Mouse (Mus musculus) myocyte (in vitro differentiated cells): ENCODE measurements around the gene Ppp1cb. TPM values are rescaled to one million over a fixed set of nuclear protein-coding genes. Genes with fewer than 3 reads are reported as not detected.

Experiments
- H3K27me3 ChIP-seq: one replicate; pipeline ENCODE4 v1.6.1; 2011; ENCODE audit not compliant: control insufficient read depth, insufficient read depth, insufficient read length
- H3K36me3 ChIP-seq: one replicate; pipeline ENCODE4 v1.6.1; 2011; ENCODE audit not compliant: control insufficient read depth, insufficient read depth
- H3K4me2 ChIP-seq: one replicate; pipeline ENCODE4 v1.6.1; 2011; ENCODE audit warnings: low read depth, control low read depth
- H3K4me3 ChIP-seq: one replicate; pipeline ENCODE4 v1.5.1; 2011; ENCODE audit warnings: mild to moderate bottlenecking, control low read depth, moderate library complexity
- H3K79me2 ChIP-seq: one replicate; pipeline ENCODE4 v1.6.1; 2011; ENCODE audit not compliant: control insufficient read depth, insufficient read depth
- H3ac ChIP-seq: one replicate; pipeline ENCODE4 v1.6.1; 2011; ENCODE audit not compliant: control insufficient read depth, insufficient read length
- CEBPB ChIP-seq: IDR thresholded peaks from 2 replicates; pipeline ENCODE4 v1.6.1; 2011; ENCODE audit warnings: mild to moderate bottlenecking, moderate library complexity; ENCODE audit not compliant: poor library complexity, insufficient read depth, severe bottlenecking
- E2F4 ChIP-seq: IDR thresholded peaks from one replicate; pipeline ENCODE4 v1.6.1; 2011; ENCODE audit warnings: mild to moderate bottlenecking, control low read depth, moderate library complexity; ENCODE audit not compliant: insufficient read depth
- MAX ChIP-seq: IDR thresholded peaks from one replicate; pipeline ENCODE4 v1.6.1; 2011; ENCODE audit warnings: low read depth, mild to moderate bottlenecking, control low read depth
- MYOD1 ChIP-seq, 3 experiments: IDR thresholded peaks; one replicate each; pipeline ENCODE4 v1.6.1; 2011; ENCODE audit warnings: control low read depth in 2 of 3, low read depth in 2 of 3, mild to moderate bottlenecking in 2 of 3, moderate library complexity in 1 of 3; ENCODE audit not compliant: insufficient read length in 2 of 3, control insufficient read depth in 1 of 3
- MYOG ChIP-seq, 3 experiments: IDR thresholded peaks; one replicate each; pipeline ENCODE4 v1.6.1; 2011; ENCODE audit warnings: control low read depth in 2 of 3, low read depth in 2 of 3, mild to moderate bottlenecking in 2 of 3; ENCODE audit not compliant: insufficient read length in 2 of 3, control insufficient read depth in 1 of 3, insufficient read depth in 1 of 3
- POLR2A ChIP-seq: IDR thresholded peaks from one replicate; pipeline ENCODE4 v1.6.1; 2011; ENCODE audit warnings: low read depth, mild to moderate bottlenecking, control low read depth, moderate library complexity; ENCODE audit not compliant: insufficient read length
- POLR2AphosphoS2 ChIP-seq: IDR thresholded peaks from one replicate; pipeline ENCODE4 v1.6.1; 2011; ENCODE audit warnings: low read depth, control low read depth; ENCODE audit not compliant: insufficient read length
- REST ChIP-seq: IDR thresholded peaks from one replicate; pipeline ENCODE4 v1.6.1; 2011; ENCODE audit warnings: mild to moderate bottlenecking, control low read depth, moderate library complexity; ENCODE audit not compliant: insufficient read depth, insufficient read length
- SRF ChIP-seq: IDR thresholded peaks from one replicate; pipeline ENCODE4 v1.6.1; 2011; ENCODE audit warnings: low read depth; ENCODE audit not compliant: control insufficient read depth, insufficient read length
- TCF12 ChIP-seq: IDR thresholded peaks from one replicate; pipeline ENCODE4 v1.6.1; 2011; ENCODE audit warnings: mild to moderate bottlenecking, control low read depth; ENCODE audit not compliant: poor library complexity, insufficient read depth, severe bottlenecking
- TCF3 ChIP-seq: IDR thresholded peaks from one replicate; pipeline ENCODE4 v1.6.1; 2011; ENCODE audit warnings: low read depth, control low read depth; ENCODE audit not compliant: insufficient read length
- USF1 ChIP-seq: IDR thresholded peaks from one replicate; pipeline ENCODE4 v1.6.1; 2011; ENCODE audit warnings: low read depth, mild to moderate bottlenecking, control low read depth, moderate library complexity
- polyA plus RNA-seq: library from polyadenylated mRNA; unstranded; fragments of >200 nt; fragmentation: generic; extraction: Trizol; gene quantifications from one replicate; pipeline ENCODE4 v1.2.1, GENCODE M21; 2012; ENCODE audit warnings: missing spikeins

Gene Ppp1cb
- polyA plus RNA-seq, 1 experiment: 62.5 TPM

DNA sequence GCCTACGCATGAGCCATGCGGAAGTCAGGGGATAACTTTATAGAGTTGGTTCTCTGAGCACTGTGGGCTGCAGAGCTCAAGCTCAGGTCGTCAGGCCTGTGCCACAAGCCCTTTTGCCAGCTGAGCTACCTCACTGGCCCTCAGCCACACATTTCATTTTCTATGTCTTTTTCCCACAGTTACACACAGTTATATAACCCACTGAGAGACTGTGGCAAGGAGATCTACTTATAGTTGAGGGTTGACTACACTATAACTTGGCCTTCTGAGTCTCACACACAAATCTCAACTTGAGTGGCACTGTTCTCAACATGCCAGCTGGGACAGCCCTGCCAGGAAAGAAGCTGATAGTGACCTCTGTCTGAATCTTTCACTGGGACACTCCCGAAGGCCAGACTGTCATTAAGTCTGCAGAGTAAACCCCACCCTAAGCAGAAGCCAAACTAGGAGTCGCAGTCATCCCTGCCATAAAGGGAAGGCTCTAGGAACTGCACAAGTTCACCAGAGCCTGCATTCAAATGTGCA lies 44.1 kb upstream of the Ppp1cb start:
- no peaks in the 10 kb centered on the region for H3K27me3 ChIP-seq
- TF ChIP-seq MYOD1 (IDR thresholded peaks at IDR 0.05; ENCODE audit: control insufficient read depth in 1 of 3, insufficient read length in 2 of 3, low read depth in 2 of 3) (peak in 1 of 3 experiments; percentile 24), MAX (no peak), CEBPB (no peak), POLR2A (no peak)

DNA sequence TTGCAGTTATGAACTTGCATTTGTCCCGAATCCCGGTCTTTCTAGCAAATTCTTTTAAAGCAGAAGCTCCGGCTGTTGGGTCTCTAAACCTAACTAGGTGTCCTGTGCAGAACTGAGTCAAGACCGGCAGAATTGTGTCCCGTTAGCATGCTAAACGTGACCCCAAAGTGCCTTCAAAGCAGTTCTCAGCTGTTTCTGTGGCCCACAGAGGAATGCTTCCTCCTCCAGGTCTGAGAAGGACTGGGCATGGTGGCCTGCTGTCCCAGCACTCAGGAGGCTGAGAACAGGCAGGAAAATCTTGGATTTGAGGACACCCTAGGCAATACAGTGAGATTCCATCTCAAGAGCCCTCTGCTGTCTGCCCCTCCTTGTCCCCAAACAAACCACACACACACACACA lies 43.1 kb upstream of the Ppp1cb start:
- no peaks in the 10 kb centered on the region for H3K79me2 ChIP-seq
- H3K36me3 ChIP-seq: no peaks in the 10 kb centered on the region
- TF ChIP-seq POLR2AphosphoS2 (no peak), MYOD1 (IDR thresholded peaks at IDR 0.05; ENCODE audit: control insufficient read depth in 1 of 3, insufficient read length in 2 of 3, low read depth in 2 of 3) (peak in 2 of 3 experiments; percentile 17 to 63), MYOG (IDR thresholded peaks at IDR 0.05; ENCODE audit: control insufficient read depth in 1 of 3, insufficient read depth in 1 of 3, insufficient read length in 2 of 3, low read depth in 2 of 3) (peak in 1 of 3 experiments; percentile 74)

More for the DNA sequence above, 44.1 kb upstream of the Ppp1cb start:
- Histone ChIP-seq H3K36me3 (no peaks in the 10 kb centered on the region), H3K4me3 (no peak overlapping the region), H3ac (no peak overlapping the region), H3K4me2 (no peak overlapping the region), H3K79me2 (no peaks in the 10 kb centered on the region)

DNA sequence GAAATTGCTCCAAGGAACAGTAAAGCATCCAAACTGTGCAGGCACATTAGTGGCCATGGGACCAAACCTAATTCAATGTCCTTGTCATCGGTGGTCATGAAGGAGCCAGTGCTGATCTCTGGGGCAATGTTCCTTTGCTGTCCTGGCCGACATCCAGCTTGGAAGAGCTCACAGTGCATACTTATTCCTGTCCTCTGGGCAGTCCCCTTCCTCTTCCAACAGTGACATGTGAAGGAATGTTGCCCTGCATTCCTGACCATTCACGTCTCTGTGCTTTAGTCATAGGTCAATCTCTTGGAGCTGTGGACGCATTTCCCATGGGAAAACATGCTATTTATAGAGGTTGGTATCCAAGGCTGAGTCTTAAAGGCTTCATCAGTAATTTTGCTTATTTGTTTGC lies 41.8 kb upstream of the Ppp1cb start:
- no peak for TF ChIP-seq POLR2A
- TF ChIP-seq CEBPB: no peak
- TF ChIP-seq MAX: no peak
- no peak for TF ChIP-seq SRF
- TF ChIP-seq E2F4: no peak
- TF ChIP-seq TCF3: no peak
- no peak for TF ChIP-seq USF1
- no peak for TF ChIP-seq TCF12
- TF ChIP-seq POLR2AphosphoS2: no peak
- no peak for TF ChIP-seq REST
- no peak for TF ChIP-seq MYOG (IDR thresholded peaks at IDR 0.05; ENCODE audit: control insufficient read depth in 1 of 3, insufficient read depth in 1 of 3, insufficient read length in 2 of 3, low read depth in 2 of 3)
- TF ChIP-seq MYOD1 (IDR thresholded peaks at IDR 0.05; ENCODE audit: control insufficient read depth in 1 of 3, insufficient read length in 2 of 3, low read depth in 2 of 3): no peak

More for the DNA sequence above, 43.1 kb upstream of the Ppp1cb start:
- Histone ChIP-seq H3K27me3 (no peaks in the 10 kb centered on the region), H3K4me2 (no peak overlapping the region), H3K4me3 (no peak overlapping the region), H3ac (no peak overlapping the region)

DNA sequence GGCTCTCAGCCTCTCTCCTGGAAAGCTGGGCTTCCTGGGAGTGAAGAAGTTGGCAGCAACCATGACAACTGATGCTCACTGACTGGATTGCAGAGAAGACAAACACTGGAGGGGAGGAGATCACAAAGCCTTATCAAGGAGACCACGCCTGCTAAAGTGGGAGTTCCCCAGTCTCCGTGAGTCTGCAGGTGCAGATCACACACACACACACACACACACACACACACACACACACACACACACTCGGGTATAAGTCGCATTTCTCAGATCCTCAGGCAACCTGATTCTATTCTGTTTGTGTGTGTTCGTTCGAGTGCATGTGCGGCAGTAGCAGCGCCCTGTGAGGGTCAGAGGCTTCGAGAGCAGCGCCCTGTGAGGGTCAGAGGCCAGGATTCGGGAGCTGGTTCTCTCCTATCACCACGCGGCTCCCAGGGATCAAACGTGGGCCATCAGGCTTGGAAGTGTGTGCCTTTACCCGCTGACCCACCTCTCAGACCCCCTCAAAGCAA lies 36.5 kb upstream of the Ppp1cb start:
- Histone ChIP-seq H3K4me3 (no peak overlapping the region), H3K4me2 (no peak overlapping the region), H3K79me2 (no peaks in the 10 kb centered on the region), H3K27me3 (no peaks in the 10 kb centered on the region), H3K36me3 (no peaks in the 10 kb centered on the region), H3ac (no peak overlapping the region)
- TF ChIP-seq CEBPB: no peak
- no peak for TF ChIP-seq MYOG (IDR thresholded peaks at IDR 0.05; ENCODE audit: control insufficient read depth in 1 of 3, insufficient read depth in 1 of 3, insufficient read length in 2 of 3, low read depth in 2 of 3)
- no peak for TF ChIP-seq POLR2A
- TF ChIP-seq MYOD1 (IDR thresholded peaks at IDR 0.05; ENCODE audit: control insufficient read depth in 1 of 3, insufficient read length in 2 of 3, low read depth in 2 of 3): no peak

More for the DNA sequence above, 41.8 kb upstream of the Ppp1cb start:
- Histone ChIP-seq H3K27me3 (no peaks in the 10 kb centered on the region), H3K4me3 (no peak overlapping the region), H3K79me2 (no peaks in the 10 kb centered on the region), H3K36me3 (no peaks in the 10 kb centered on the region), H3ac (no peak overlapping the region), H3K4me2 (peak overlapping the region; percentile 49)

DNA sequence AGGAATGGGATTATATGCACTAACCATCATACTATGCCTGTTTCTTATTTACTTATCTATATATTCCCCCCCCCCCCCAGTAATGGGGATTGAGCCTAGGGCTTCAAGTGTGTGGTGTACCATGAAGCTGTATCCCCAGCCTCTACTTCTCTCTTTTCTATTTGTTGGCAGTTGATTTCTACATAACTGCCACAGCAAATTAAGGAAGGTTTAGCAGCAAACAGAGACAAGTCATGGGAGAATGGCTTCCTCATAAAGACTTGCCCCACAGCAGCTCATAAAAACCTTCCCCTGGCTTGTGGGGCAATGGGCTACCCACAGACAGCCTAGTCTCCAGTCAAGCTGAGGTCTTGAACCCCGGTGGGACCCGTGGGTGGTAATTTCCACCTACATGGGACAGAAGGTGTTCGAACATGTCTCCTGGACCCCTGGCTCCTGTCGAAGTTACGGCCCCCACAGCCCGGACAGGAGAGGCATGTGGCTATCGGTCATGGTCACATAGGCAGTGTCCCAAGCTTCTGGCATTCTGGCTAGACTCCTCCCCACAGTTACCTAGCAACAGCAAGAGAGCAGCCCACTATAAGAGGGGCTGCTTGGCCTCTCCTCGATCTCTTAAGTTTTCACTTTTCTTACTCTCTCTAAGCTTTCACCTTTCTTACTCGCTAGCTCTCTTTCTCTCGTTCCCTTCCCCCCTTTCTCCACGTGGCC lies 35.1 kb upstream of the Ppp1cb start:
- H3K36me3 ChIP-seq: no peaks in the 10 kb centered on the region
- H3K4me2 ChIP-seq: no peak overlapping the region
- no peak overlapping the region for H3ac ChIP-seq
- TF ChIP-seq MYOG (IDR thresholded peaks at IDR 0.05; ENCODE audit: control insufficient read depth in 1 of 3, insufficient read depth in 1 of 3, insufficient read length in 2 of 3, low read depth in 2 of 3) (no peak), USF1 (no peak), CEBPB (no peak), TCF12 (no peak), POLR2AphosphoS2 (no peak), POLR2A (no peak), MYOD1 (IDR thresholded peaks at IDR 0.05; ENCODE audit: control insufficient read depth in 1 of 3, insufficient read length in 2 of 3, low read depth in 2 of 3) (no peak), MAX (no peak), TCF3 (no peak), E2F4 (no peak)
- H3K27me3 ChIP-seq: no peaks in the 10 kb centered on the region
- no peak overlapping the region for H3K4me3 ChIP-seq
- H3K79me2 ChIP-seq: no peaks in the 10 kb centered on the region
